Mouse (Mus musculus) liver, embryonic 16.5 days (tissue): ENCODE results near the gene Pink1. TPM values are rescaled to one million over a fixed set of nuclear protein-coding genes. Genes with fewer than 3 reads are reported as not detected.

Source experiments
- ATAC-seq: fragments of 200-750 bp; cut with Nextera tagmentation; 2 replicates; pipeline ENCODE4 v1.8.0; 2017; ENCODE audit warnings: low read depth, mild to moderate bottlenecking, moderate number of reproducible peaks, moderate library complexity
- H3K27ac ChIP-seq: fragments of 300-500 bp; sonication (generic); 2 replicates; pipeline ENCODE4 v1.5.1; 2014; ENCODE audit warnings: mild to moderate bottlenecking, low read length
- H3K27me3 ChIP-seq: fragments of 300-500 bp; sonication (generic); 2 replicates; pipeline ENCODE4 v1.6.1; 2014; ENCODE audit warnings: low read depth, low read length, mixed read lengths; ENCODE audit not compliant: control insufficient read depth, insufficient read depth
- H3K36me3 ChIP-seq: fragments of 300-500 bp; sonication (generic); 2 replicates; pipeline ENCODE4 v1.6.1; 2014; ENCODE audit warnings: mild to moderate bottlenecking; ENCODE audit not compliant: control insufficient read depth, insufficient read depth
- H3K4me1 ChIP-seq: fragments of 300-500 bp; sonication (generic); 2 replicates; pipeline ENCODE4 v1.6.1; 2014; ENCODE audit warnings: low read depth, low read length, mixed read lengths; ENCODE audit not compliant: control insufficient read depth
- H3K4me2 ChIP-seq: fragments of 300-500 bp; sonication (generic); 2 replicates; pipeline ENCODE4 v1.6.1; 2014; ENCODE audit warnings: low read depth, low read length, mixed read lengths
- H3K4me3 ChIP-seq: fragments of 300-500 bp; sonication (generic); 2 replicates; pipeline ENCODE4 v1.5.1; 2014; ENCODE audit warnings: low read depth, mild to moderate bottlenecking, low read length
- H3K9ac ChIP-seq: fragments of 300-500 bp; sonication (generic); 2 replicates; pipeline ENCODE4 v1.6.1; 2014; ENCODE audit warnings: low read depth, low read length
- H3K9me3 ChIP-seq: fragments of 300-500 bp; sonication (generic); replicated peaks from 2 replicates; pipeline ENCODE4 v1.6.1; 2016; ENCODE audit warnings: low read length; ENCODE audit not compliant: control insufficient read depth
- WGBS: fragments of 180-500 bp; shearing (Covaris S2); extraction: QIAGEN DNeasy Blood & Tissue Kit; methylation state at CpG from one replicate; pipeline ENCODE4 v1.1.7; 2014; ENCODE audit not compliant: insufficient replicate concordance; 5-methylcytosine and 5-hydroxymethylcytosine counted together
- polyA plus RNA-seq: library from polyadenylated mRNA; unstranded; fragments of >200 nt; fragmentation: Nextera tagmentation; extraction: Ambion mirVana; gene quantifications from 2 replicates; pipeline ENCODE4 v1.2.1, GENCODE M21; 2015

Gene Pink1
- polyA plus RNA-seq, result 32.8 and 39.6 TPM in 2 replicates

DNA sequence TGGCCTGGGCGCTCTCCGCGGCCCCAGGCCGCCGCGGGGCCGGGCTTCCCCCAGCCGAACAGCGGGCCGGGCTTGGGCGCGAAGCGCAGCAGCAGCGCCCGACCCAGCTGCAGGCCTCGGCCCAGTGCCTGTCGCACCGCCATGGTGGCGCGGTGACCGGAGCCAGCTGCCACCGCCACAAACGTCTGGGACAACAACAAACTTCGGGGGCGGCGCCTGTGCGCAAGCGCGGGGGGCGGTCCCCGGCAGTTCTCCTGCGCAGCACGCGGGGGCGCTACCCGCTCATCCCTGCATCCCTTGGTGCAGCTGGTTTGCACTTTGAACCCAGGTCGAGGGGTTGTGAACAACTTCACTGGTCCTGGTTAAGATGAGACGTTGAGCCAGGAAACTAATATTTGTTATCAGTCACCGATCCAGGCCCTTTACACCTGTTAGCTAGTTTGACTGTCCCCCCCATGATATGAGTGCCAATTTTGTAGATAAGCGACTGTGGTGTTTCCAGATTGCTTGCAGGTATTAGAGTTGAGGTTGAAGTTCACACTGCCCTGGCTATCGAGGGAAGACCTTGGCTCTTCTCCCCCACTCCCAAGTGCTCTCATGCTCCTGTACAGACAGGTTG lies at the start of gene Pink1:
TSS of gene Pink1 (minus strand) at position 231 of the 619 bp plus-strand sequence.
- ATAC-seq, result peak; percentile 62
- Histone ChIP-seq H3K9ac (peak within 1 kb of the TSS; percentile 83), H3K36me3 (no peaks in the 10 kb centered on the region), H3K4me2 (peak within 1 kb of the TSS; percentile 69), H3K27ac (peak within 1 kb of the TSS; percentile 93), H3K4me1 (peaks cover 13% of the 10 kb centered on the region), H3K9me3 (no peaks in the 10 kb centered on the region), H3K27me3 (peaks cover 4% of the 10 kb centered on the region; the same call in 1 of the 2 replicates), H3K4me3 (peak within 1 kb of the TSS; percentile 93)
- 2% methylated on average over 41 of the region's 41 CpGs for WGBS

DNA sequence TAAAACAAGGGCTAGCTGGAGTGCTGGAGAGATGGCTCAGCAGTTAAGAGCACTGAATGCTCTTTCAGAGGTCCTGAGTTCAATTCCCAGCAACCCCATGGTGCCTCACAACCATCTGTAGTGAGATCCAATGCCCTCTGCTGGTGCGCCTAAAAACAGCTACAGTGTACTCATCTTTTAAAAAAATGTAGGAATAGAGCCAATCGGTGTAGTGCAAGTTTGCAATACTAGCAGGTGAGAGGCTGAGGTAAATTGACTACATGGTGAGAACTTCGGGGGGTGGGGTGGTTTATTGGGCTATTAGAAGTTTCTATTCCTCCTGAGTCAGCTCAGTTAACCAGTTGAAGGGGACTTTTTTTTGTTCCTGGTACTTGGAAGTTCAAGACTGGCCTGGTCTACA lies 49.0 kb upstream of the Pink1 start:
- Histone ChIP-seq H3K27ac (no peak overlapping the region), H3K27me3 (no peaks in the 10 kb centered on the region), H3K4me3 (no peak overlapping the region), H3K9ac (no peak overlapping the region), H3K9me3 (no peaks in the 10 kb centered on the region), H3K4me1 (no peaks in the 10 kb centered on the region), H3K4me2 (no peak overlapping the region), H3K36me3 (no peaks in the 10 kb centered on the region)
- ATAC-seq, result no peak
- WGBS, result 63% methylated on average over 3 of the region's 3 CpGs

DNA sequence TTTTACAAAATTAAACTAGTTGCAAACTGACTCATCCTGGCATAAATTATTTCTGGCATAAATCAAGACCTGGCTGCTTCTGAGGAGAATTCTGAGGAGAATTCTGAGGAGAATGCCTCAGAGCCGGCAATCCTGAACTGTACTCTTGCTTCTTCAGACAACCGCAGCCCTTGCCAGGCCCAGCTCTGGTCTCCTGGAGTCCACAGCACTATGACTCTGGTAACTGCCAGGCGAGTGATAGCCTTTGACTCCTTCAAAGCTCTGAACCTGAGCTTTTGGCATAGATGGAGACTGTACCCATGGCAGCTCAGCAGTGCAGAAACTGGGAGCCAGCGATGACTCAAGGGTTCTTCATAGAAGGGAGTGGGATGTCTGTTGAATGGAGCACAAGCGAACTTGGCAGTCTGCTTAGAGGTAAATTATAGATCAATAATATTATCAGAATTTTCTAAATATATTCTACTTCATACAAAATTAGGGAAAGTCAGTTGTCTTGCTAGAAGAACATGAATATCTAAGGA lies 44.9 kb upstream of the Pink1 start:
- H3K27me3 ChIP-seq, result peaks cover 3% of the 10 kb centered on the region; the same call in 1 of the 2 replicates
- H3K4me3 ChIP-seq, result no peak overlapping the region
- no peak overlapping the region for H3K27ac ChIP-seq
- ATAC-seq, result no peak
- no peaks in the 10 kb centered on the region for H3K36me3 ChIP-seq
- H3K4me2 ChIP-seq, result no peak overlapping the region
- no peaks in the 10 kb centered on the region; the same call in 1 of the 2 replicates for H3K4me1 ChIP-seq
- WGBS, result 67% methylated on average over 5 of the region's 5 CpGs
- H3K9ac ChIP-seq, result no peak overlapping the region
- H3K9me3 ChIP-seq, result no peaks in the 10 kb centered on the region

DNA sequence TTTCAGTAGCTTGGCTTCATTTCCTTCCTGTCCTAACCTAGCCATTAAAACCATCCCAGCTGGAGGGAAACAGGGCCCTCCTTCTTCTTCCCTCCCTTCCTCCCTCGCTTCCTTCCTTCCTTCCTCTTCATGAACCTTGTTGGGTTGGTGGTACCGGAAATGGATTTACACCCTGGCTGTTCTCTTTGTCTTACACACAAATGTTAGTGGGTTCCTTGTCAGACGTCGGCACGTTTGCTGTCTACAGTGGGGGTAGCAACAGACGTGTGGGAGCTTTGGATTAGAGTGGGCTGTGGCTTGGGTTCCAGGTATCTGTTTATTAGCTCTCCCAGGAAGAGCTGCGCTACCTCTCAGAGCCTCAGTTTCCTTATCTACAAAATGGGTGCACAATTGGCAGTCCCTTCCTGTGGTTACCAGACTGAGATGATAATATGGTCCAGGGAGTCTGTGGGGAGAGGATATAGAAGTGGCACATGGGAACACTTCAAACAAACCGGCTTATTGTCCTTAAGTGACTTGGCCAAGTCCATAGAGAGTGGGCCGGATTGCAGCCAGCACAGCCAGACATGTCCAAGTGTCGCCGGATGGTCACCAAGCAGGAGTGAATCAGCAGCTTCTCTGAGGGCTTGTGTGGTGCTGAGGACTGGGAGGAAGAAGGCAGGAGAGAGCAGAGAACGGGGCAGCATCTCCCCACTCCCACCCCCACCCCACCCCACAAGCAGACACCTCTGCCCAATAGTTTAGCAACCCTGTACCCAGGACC lies 42.6 kb upstream of the Pink1 start:
- Histone ChIP-seq H3K9me3 (no peaks in the 10 kb centered on the region), H3K9ac (no peak overlapping the region), H3K27ac (no peak overlapping the region), H3K4me1 (no peaks in the 10 kb centered on the region; the same call in 1 of the 2 replicates), H3K27me3 (peaks cover 3% of the 10 kb centered on the region; the same call in 1 of the 2 replicates), H3K4me2 (peak overlapping the region; percentile 40; the same call in 1 of the 2 replicates), H3K4me3 (no peak overlapping the region), H3K36me3 (no peaks in the 10 kb centered on the region)
- WGBS, result 24% methylated on average over 12 of the region's 12 CpGs
- no peak for ATAC-seq

DNA sequence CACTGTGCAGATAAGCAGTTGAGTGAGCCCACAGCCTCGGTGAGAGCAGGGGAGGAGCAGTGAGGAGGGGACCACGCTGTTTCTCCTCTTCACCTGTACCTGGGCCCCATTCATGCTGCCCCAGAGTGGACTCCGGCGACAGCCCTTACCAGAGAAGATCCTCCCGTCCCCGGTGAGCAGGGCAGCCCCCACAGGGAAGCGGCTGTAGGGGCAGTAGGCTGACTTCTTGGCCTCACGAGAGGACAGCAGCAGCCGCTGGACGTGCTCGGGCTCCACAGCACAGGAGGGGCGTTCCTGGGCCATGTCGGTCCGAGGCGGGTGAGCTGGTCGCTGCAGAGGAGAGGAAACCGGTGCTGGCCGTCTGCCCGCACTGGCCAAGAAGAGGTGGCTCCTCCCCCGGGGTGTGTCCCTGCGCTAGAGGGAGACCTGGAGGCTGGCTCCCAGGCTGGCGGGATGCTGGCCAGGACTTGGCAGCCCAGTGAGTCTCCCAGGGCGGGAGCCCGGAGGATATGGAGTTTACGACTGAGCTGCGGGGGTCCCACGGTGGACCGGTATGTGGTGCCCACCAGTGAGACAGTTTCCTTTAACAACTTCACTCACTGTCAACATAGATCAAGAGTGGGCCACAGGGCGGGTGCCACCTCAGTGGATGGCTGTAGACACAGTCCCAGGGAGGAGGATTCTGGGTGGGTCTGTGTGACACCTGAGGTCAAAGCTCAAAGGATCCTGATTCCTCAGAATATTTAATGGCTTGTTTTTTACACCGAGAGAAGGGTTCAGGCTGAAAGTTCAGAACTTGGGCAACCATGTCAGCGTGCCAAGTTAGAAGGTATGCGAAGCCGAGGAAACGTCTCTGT lies 41.8 kb upstream of the Pink1 start, which contains the start of gene Cda:
TSS of gene Cda (minus strand) at position 352 of the 857 bp plus-strand sequence.
- Histone ChIP-seq H3K4me3 (peak within 1 kb of the TSS; percentile 53), H3K4me1 (no peaks in the 10 kb centered on the region; the same call in 1 of the 2 replicates), H3K27ac (peak within 1 kb of the TSS; percentile 33; the same call in 1 of the 2 replicates), H3K36me3 (no peaks in the 10 kb centered on the region), H3K9me3 (no peaks in the 10 kb centered on the region), H3K27me3 (peaks cover 3% of the 10 kb centered on the region; the same call in 1 of the 2 replicates), H3K9ac (peak within 1 kb of the TSS; percentile 45; the same call in 1 of the 2 replicates), H3K4me2 (peak within 1 kb of the TSS; percentile 40)
- ATAC-seq, result peak; percentile 92
- WGBS, result 4% methylated on average over 34 of the region's 34 CpGs

DNA sequence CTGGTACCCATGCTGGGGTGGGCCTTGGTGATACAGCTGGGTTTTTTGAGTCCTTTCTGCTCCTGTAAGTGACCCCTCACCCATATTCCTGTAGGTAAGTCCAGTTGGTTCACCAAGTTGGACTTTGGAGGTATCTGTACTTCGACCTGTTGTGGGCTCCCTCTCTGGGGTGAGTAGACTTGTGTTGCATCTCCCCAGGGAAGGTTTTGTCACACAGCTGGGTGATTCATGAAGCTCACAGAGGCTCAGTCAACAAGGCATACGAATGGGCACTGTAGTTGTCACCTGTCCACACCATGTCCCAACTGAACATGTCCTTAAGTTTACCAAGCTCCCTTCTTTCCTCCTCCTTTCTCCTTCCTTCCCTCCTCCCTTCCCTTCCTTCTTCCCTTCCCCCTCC lies 40.5 kb upstream of the Pink1 start:
- Histone ChIP-seq H3K4me3 (no peak overlapping the region), H3K4me1 (no peaks in the 10 kb centered on the region; the same call in 1 of the 2 replicates), H3K4me2 (no peak overlapping the region), H3K27ac (no peak overlapping the region), H3K27me3 (peaks cover 3% of the 10 kb centered on the region; the same call in 1 of the 2 replicates), H3K36me3 (no peaks in the 10 kb centered on the region), H3K9me3 (no peaks in the 10 kb centered on the region), H3K9ac (no peak overlapping the region)
- 33% methylated on average over 2 of the region's 2 CpGs for WGBS
- peak; percentile 39; the same call in 1 of the 2 replicates for ATAC-seq

DNA sequence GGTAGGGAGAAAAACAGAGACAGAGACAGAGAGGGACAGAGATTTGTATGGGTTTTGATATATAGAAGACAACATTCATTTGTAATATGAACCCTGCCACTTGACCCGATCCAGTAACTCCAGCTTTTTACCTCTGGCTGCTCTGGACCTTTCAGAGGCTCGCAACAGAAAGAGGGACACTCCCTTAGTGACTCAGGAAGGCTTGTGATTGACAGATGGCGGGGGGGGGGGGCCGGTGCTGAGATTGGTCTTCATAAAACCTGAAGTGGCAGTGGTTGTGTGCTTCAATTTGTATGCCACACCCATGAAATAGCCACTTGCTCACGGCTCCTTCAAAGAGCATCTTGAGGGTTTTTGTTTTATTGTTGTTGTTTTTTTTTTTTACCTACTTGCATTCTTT lies 37.4 kb upstream of the Pink1 start:
- Histone ChIP-seq H3K9ac (no peak overlapping the region), H3K27me3 (peaks cover 5% of the 10 kb centered on the region; the same call in 1 of the 2 replicates), H3K4me1 (no peaks in the 10 kb centered on the region; the same call in 1 of the 2 replicates), H3K4me3 (no peak overlapping the region), H3K4me2 (no peak overlapping the region), H3K36me3 (no peaks in the 10 kb centered on the region), H3K9me3 (no peaks in the 10 kb centered on the region), H3K27ac (no peak overlapping the region)
- ATAC-seq, result no peak
- WGBS, result 44% methylated on average over 5 of the region's 5 CpGs

DNA sequence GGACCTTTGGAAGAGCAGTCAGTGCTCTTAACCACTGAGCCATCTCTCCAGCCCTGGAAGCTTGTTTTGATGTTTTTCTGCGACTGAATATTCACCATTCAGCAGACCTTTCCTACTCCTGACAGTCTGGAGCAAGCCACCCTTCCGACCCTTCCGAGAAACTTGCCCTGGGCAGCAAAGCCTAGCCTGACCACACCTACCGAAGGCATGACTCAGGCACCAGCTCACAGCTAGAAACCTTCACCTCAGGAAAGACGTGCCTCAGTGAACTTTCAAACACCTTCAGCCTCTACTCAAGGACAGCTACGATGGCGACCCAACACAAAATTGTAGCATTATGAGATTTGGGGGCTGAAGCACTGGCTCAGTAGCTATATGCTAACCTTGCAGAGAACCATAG lies 36.8 kb upstream of the Pink1 start:
- no peak overlapping the region for H3K9ac ChIP-seq
- no peaks in the 10 kb centered on the region for H3K36me3 ChIP-seq
- H3K9me3 ChIP-seq, result no peaks in the 10 kb centered on the region
- H3K27ac ChIP-seq, result no peak overlapping the region
- no peaks in the 10 kb centered on the region for H3K4me1 ChIP-seq
- ATAC-seq, result no peak
- 73% methylated on average over 7 of the region's 7 CpGs for WGBS
- H3K4me3 ChIP-seq, result no peak overlapping the region
- peaks cover 3% of the 10 kb centered on the region; the same call in 1 of the 2 replicates for H3K27me3 ChIP-seq
- H3K4me2 ChIP-seq, result no peak overlapping the region
